Mouse (Mus musculus) left cerebral cortex, adult 18-20 months (tissue): ENCODE measurements around the gene Col18a1. TPM values are rescaled to one million over a fixed set of nuclear protein-coding genes. Genes with fewer than 3 reads are reported as not detected.
A peak's percentile ranks its signal among the peaks of the same experiment; 100 is the strongest.

Experiments used
- DNase-seq, 2 experiments: peaks; one replicate each; pipeline ENCODE4 v3.0.0; 2021 to 2022; ENCODE audit warnings: low spot score in 2 of 2, mixed read lengths in 1 of 2
- total RNA-seq, 2 experiments: library from RNA; stranded (reverse); gene quantifications; 2 replicates each; pipeline ENCODE4 v1.2.3; 2021

The Col18a1 gene
- total RNA-seq, 2 experiments from 2014 or later = 4.4 to 4.5 TPM

DNA sequence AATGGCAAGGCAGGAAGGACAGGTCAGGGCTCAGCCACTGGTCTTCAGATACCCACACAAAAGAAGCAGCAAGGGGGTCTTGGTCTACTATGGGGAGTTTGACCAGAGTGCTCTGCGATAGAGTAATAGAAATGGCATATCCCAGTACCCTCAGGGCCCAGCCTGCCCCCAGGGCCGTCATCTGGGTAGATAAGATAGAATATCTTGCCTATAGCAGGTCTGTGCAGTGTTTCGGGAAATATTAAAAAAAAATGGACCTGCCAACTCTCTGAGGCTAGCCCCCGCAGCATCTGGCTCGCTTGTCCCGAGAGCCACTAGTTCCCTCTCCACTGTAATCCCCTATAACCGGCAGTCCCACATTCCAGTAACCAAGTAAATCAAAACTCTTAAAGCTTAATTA is 97.9 kb downstream of the Col18a1 start:
- DNase-seq = no peak

DNA sequence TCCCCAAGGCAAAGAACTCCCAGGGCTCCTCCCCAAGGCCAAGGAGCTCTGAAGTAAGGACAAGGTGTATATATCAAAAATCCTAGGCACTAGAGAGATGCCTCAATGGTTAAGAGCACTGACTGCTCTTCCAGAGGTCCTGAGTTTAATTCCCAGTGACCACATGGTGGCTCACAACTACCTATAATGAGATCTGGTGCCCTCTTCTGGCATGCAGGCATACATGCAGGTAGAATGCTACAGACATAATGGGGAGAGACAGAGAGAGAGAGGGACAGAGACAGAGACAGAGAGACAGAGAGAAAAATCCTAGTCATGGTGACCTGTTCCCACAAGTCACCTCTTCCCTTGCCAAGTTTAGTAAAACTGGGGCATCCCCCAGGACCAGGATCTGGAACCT is 101.7 kb downstream of the Col18a1 start:
- DNase-seq = no peak

DNA sequence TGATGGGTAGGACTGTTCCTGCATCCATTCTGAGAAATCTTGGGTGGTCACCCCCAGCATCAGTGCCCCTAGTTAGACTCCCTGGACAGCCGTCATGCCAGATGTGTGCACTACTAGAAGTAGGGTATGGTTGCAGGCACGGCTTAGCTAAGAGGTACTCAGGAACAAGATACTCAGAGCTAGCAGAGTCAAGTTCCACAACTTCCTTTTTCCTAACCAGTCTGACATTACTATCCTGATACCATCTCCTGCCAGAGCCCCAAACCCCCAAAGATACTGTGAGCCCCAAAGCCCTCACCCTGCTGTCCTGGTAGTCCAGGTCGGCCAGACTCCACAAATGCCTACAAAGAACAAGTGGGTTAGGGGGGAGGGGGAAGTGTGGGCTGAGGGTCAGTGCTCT is 102.1 kb downstream of the Col18a1 start:
- DNase-seq = no peak

GRCm38 (mm10) chr10:77062393-77063010 is 103.8 kb downstream of the Col18a1 start:
- no peak for DNase-seq

DNA sequence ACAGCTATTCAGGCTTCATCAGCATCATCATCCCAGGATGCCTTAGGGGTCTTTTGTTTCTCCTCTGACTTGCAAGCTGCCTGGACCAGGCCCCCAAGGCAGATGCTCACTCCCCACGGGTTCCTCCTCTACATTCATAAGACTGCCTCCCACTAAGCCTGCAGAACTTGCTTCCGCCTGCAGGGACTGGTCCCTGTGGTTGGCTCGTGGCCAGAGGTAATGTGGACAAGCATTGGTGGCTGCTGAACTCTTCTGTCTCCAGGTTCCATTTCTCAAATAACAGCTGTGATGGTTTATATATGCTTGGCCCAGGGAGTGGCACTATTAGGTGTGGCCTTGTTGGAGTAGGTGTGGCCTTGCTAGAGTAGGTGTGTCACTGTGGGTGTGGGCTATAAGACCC is 104.9 kb downstream of the Col18a1 start:
- no peak for DNase-seq

- DNase-seq = no peak
Measured at GRCm38 (mm10) chr10:77056768-77057167, 109.6 kb downstream of the Col18a1 start.

GRCm38 (mm10) chr10:77048606-77049005 is 117.7 kb downstream of the Col18a1 start:
- DNase-seq = no peak

DNA sequence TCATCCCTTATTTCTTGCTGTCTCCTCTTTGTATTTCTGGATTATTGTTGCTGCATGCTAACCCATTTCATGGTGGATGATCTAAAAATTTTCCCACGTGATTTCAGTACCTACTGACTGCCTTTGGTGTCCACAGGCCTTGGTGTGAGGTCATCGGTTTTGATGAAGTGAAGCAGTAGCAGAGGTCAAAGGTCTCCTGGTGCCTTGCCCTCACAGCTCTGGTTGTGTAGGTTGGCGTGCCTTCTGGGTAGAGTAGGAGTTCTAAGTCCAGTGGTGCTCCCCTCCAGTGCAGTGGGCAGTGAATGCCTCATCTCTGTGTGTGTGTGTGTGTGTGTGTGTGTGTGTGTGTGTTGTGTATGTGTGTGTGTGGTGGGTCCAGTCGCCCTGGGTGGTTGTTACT is 118.2 kb downstream of the Col18a1 start:
- no peak for DNase-seq

GRCm38 (mm10) chr10:77038579-77039174 is 127.7 kb downstream of the Col18a1 start:
- DNase-seq = no peak

- DNase-seq = peak; percentile 77 to 87
Measured at GRCm38 (mm10) chr10:77035487-77035886, 130.9 kb downstream of the Col18a1 start.

DNA sequence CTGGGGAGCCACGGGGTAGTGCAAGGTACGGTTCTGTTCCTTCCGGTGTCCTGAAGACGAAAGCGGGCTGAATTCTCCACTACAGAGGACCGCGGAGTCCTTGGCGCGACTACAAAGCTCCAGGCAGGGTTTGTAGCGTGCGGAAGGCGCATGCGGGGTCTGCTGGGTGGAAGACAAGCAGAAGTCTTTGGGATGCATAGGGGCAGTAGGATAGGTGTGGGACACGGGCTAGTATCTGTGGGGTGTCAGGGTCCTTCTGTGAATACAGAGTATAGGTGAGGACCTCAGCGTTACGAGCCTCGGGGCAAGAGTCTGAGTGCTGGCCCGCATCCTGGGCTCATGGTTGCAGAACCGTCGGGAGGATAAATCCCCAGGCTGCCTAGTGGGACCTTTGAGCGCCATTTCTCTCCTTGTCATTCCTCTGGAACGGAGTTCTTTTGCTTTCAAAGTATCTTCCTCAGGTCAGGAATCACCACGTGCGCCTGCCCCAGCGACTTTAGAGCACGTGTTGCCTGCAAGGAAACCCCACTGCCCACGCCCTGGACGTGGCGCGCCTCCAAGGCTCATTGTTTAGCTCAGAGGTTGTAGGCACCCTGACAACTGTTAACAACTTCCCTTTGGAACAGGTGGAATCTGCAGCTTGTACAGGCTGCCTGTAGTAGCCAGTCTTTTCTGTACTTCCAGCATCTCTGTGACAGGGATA is 132.9 kb downstream of the Col18a1 start:
- DNase-seq = peak; percentile 68 to 74

GRCm38 (mm10) chr10:77032591-77033322 is 133.6 kb downstream of the Col18a1 start:
- DNase-seq = peak; percentile 93 to 95

DNA sequence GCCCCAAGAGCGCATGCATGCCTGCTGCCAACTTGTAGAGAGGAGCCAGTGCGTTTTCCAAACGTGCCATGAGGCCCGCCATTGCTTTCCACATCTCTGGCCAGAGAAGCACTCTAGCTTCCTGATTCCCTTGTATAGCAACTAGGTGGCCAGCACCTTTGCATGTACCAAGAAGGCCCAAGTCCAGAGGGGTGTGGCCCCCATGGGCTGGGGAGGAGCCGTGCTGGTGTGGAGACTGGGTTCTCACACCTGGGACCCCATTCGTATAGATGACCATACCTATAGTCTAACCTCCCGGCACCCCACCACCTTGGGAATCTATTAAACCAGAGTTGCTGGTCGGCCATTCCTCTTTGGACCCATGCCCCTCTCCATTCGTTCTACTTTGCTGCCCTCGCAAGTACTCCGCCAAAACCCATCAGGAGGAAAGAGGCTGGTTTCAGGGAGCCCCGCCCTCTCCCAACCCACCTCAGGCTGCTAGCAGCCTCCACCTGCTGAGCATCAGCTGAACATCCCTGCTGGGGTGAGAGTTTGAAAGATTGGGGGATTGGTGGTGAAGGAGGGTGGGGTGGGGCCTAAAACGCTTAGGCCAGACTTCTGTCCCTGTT is 134.5 kb downstream of the Col18a1 start, which contains the start of gene Slc19a1:
TSS of gene Slc19a1 (plus strand) at position 474 of the 608 bp plus-strand sequence.
- no peak for DNase-seq

DNA sequence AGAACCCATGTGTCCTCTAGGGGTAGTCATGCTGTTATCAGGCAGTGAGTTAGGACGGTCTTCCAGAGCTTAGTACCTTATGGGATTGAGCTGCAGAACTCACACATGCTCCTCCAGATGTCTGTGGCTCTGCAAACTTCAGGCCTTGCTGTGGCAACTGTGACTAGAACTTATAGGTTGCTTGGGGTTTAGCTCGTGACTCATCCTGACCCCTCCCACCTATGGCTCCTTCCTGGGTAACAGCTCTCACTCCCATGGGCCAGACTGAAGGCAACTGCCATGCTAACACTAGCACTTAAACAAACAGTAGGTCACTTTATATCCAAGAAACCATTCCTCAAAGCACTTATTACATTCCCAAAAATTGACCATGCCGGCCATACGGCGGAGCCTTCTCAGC is 135.7 kb downstream of the Col18a1 start:
- DNase-seq = no peak

- DNase-seq = no peak
Measured at GRCm38 (mm10) chr10:77029761-77030160, 136.6 kb downstream of the Col18a1 start.

GRCm38 (mm10) chr10:77028782-77029296 is 137.5 kb downstream of the Col18a1 start:
- no peak for DNase-seq

- no peak for DNase-seq
Measured at GRCm38 (mm10) chr10:77026944-77027343, 139.4 kb downstream of the Col18a1 start.

DNA sequence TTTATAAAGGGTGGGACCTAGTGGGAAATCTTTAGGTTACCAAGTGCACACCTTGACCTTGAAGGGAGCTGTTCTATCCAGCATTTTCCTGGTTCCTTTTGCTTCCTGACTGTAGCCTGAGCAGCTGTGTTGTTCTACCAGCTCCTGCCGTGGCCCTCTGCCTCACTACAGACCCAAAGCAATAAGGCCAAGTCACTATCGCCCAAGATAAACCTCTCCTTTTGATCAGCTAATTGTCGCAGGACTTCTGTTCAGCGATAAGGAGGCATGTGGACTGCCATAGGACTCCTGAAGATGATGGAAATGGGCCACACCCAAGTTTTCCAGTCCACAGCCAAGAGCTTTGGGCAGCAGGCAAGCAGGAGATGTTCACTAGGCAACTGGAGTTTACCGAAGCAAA is 142.1 kb downstream of the Col18a1 start:
- DNase-seq = no peak

DNA sequence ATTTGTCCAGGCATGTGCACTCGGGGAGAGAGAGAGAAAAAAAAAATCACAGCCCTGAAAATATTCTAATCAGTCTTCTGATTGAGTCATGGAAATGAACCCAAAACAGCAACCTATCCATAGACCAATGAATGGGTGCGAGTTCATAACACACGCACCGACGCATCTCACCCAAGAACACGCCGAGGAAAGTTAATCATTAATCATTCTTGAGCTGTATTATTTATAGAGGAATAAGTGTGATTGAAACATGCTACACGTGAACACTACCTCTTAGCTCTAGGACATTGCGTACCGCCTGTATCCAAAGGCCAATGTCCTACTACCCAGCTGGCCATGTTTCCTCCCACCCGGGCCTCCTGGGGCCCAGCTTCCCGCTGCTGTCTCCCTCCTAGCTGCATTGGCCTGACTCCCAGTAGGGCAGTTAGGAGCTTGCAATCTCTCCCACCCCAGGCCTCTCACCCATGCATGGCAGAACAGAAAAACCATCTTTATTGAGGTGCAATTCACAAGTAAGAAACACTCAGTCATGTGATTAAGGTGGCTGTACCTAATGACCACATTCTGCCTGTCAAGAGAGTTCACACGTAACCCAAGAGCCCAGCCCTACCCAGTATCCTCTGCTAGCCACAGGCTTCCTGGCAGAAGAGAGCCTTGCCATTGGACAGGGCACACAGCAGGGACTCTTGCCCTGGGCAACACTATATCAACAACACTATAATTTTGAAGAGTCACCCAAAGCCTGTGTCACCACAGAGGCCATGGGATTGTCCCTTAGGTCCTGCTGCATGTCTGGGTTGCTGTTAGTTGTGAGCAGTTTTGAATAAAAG is 143.8 kb downstream of the Col18a1 start:
- DNase-seq = no peak

GRCm38 (mm10) chr10:77021399-77022052 is 144.8 kb downstream of the Col18a1 start:
- peak; percentile 71 to 79 for DNase-seq
